Mouse (Mus musculus) kidney, postnatal 0 days (tissue): ENCODE measurements at regions not wholly inside any gene's neighbourhood (a gene's known extent, or its start where the extent isn't known, plus 50 kb on each side); places are given as distances from the start of the nearest gene placed in this dataset.

ENCODE experiments used
- ATAC-seq: fragments of 200-750 bp; cut with Nextera tagmentation; replicated peaks from 2 replicates; pipeline ENCODE4 v1.8.0; 2017; ENCODE audit warnings: low read depth, moderate number of reproducible peaks, moderate TSS enrichment, moderate library complexity; ENCODE audit not compliant: low FRiP score
- DNase-seq: peaks from one replicate; pipeline ENCODE4 v3.0.0-alpha.2; 2016; ENCODE audit warnings: low spot score
- H3K27ac ChIP-seq: fragments of 300-500 bp; sonication (generic); 2 replicates; pipeline ENCODE4 v1.5.1; 2014; ENCODE audit warnings: mild to moderate bottlenecking
- H3K27me3 ChIP-seq: fragments of 300-500 bp; sonication (generic); 2 replicates; pipeline ENCODE4 v1.6.1; 2014; ENCODE audit warnings: low read length, mixed read lengths; ENCODE audit not compliant: insufficient read depth
- H3K36me3 ChIP-seq: fragments of 300-500 bp; sonication (generic); 2 replicates; pipeline ENCODE4 v1.6.1; 2014; ENCODE audit warnings: low read length, mixed read lengths; ENCODE audit not compliant: insufficient read depth
- H3K4me1 ChIP-seq: fragments of 300-500 bp; sonication (generic); replicated peaks from 2 replicates; pipeline ENCODE4 v1.6.1; 2014; ENCODE audit warnings: antibody characterized with exemption, low read length, mixed read lengths; ENCODE audit not compliant: insufficient read depth
- H3K4me2 ChIP-seq: fragments of 300-500 bp; sonication (generic); 2 replicates; pipeline ENCODE4 v1.6.1; 2014; ENCODE audit warnings: mild to moderate bottlenecking, low read length, moderate library complexity, mixed read lengths
- H3K4me3 ChIP-seq: fragments of 300-500 bp; sonication (generic); replicated peaks from 2 replicates; pipeline ENCODE4 v1.5.1; 2014; ENCODE audit warnings: low read depth, low read length
- H3K9ac ChIP-seq: fragments of 300-500 bp; sonication (generic); 2 replicates; pipeline ENCODE4 v1.6.1; 2014; ENCODE audit warnings: low read depth, low read length
- H3K9me3 ChIP-seq: fragments of 300-500 bp; sonication (generic); replicated peaks from 2 replicates; pipeline ENCODE4 v1.6.1; 2016; ENCODE audit warnings: low read length, inconsistent platforms, mixed read lengths
- CTCF ChIP-seq: IDR thresholded peaks from 2 replicates; pipeline ENCODE4 v1.5.1; 2016; ENCODE audit warnings: antibody characterized with exemption, low read depth, mild to moderate bottlenecking, moderate library complexity
- WGBS: fragments of 180-500 bp; shearing (Covaris S2); extraction: QIAGEN DNeasy Blood & Tissue Kit; methylation state at CpG from one replicate; pipeline ENCODE4 v1.1.7; 2014; 5-methylcytosine and 5-hydroxymethylcytosine counted together

- H3K27me3 ChIP-seq = no peaks in the 10 kb centered on the region
- no peaks in the 10 kb centered on the region for H3K36me3 ChIP-seq
- no peak overlapping the region for H3K9ac ChIP-seq
- H3K4me1 ChIP-seq = no peaks in the 10 kb centered on the region
- DNase-seq (no peak), ATAC-seq (no peak)
- no peak for TF ChIP-seq CTCF
- H3K4me2 ChIP-seq = no peak overlapping the region
- WGBS = 24% methylated on average over 3 of the region's 3 CpGs
- no peak overlapping the region for H3K27ac ChIP-seq
- H3K9me3 ChIP-seq = no peaks in the 10 kb centered on the region
- no peak overlapping the region for H3K4me3 ChIP-seq
These were observed 58.6 kb downstream of the Tspan17 start for GRCm38 (mm10) chr13:54847764-54848183.

DNA sequence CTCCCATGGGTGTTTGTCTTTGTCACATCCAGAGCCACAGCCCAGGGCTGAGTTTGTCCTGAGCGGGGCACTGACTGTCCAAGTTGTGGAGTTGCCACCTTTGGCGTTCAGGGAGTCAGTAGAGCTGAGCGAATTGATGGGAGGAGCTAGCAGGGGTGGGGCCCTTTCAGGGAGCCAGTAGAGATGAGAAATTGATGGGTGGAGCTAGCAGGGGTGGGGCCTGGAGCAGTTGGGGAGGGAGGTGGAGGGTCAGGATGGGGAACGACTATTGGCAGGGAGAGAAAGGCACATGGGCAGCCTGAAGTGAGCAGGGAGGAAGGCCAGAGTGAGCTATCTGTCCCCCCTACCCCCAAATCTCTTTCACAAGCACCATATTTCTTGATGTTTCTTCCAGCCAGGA, 62.0 kb downstream of the Tspan17 start:
- H3K4me2 ChIP-seq = no peak overlapping the region
- DNase-seq (no peak), ATAC-seq (no peak)
- H3K36me3 ChIP-seq = no peaks in the 10 kb centered on the region
- H3K27ac ChIP-seq = no peak overlapping the region
- no peaks in the 10 kb centered on the region for H3K4me1 ChIP-seq
- H3K4me3 ChIP-seq = no peak overlapping the region
- no peak overlapping the region for H3K9ac ChIP-seq
- TF ChIP-seq CTCF = no peak
- H3K27me3 ChIP-seq = no peaks in the 10 kb centered on the region
- whole genome bisulfite sequencing = 40% methylated on average over 4 of the region's 4 CpGs
- no peaks in the 10 kb centered on the region for H3K9me3 ChIP-seq

- H3K27ac ChIP-seq = no peak overlapping the region
- H3K27me3 ChIP-seq = no peaks in the 10 kb centered on the region
- ATAC-seq = no peak
- no peak for DNase-seq
- H3K4me3 ChIP-seq = no peak overlapping the region
- WGBS = 53% methylated on average over 14 of the region's 14 CpGs
- H3K4me1 ChIP-seq = no peaks in the 10 kb centered on the region
- H3K36me3 ChIP-seq = no peaks in the 10 kb centered on the region
- no peak overlapping the region for H3K9ac ChIP-seq
- TF ChIP-seq CTCF = no peak
- H3K4me2 ChIP-seq = no peak overlapping the region
- H3K9me3 ChIP-seq = no peaks in the 10 kb centered on the region
These were observed 66.4 kb downstream of the Tspan17 start for GRCm38 (mm10) chr13:54855333-54856238.

GRCm38 (mm10) chr13:54862931-54863330, 73.8 kb downstream of the Tspan17 start:
- no peak for DNase-seq
- no peak for ATAC-seq
- Histone ChIP-seq H3K4me1 (no peaks in the 10 kb centered on the region), H3K9ac (no peak overlapping the region), H3K27ac (no peak overlapping the region), H3K27me3 (no peaks in the 10 kb centered on the region), H3K4me2 (no peak overlapping the region), H3K9me3 (no peaks in the 10 kb centered on the region), H3K36me3 (no peaks in the 10 kb centered on the region), H3K4me3 (no peak overlapping the region)
- no peak for TF ChIP-seq CTCF
- WGBS = 88% methylated on average over 4 of the region's 4 CpGs

DNA sequence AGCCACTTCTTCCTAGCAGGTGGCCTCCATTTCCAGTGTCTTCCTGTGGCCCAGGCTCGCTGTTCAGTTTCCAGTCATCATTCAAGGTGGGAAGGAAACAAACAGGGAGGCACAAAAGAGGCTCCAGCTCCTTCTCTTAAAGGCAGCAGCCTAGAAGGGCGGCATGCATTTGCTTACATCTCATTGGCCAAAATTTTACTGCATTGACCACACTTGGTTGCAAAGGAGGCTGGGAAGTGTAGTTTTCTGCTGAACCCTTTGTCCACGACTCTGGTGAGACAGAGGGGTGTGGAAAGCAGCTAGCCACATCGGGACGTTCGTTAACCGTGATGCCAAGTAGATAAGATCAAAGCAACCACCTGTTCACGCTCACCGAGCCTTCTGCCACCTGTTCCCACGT, 74.9 kb downstream of the Tspan17 start:
- no peak overlapping the region for H3K4me2 ChIP-seq
- no peaks in the 10 kb centered on the region for H3K4me1 ChIP-seq
- no peak overlapping the region for H3K9ac ChIP-seq
- no peak for TF ChIP-seq CTCF
- H3K27ac ChIP-seq = no peak overlapping the region
- H3K9me3 ChIP-seq = no peaks in the 10 kb centered on the region
- no peak overlapping the region for H3K4me3 ChIP-seq
- ATAC-seq (no peak), DNase-seq (no peak)
- no peaks in the 10 kb centered on the region for H3K36me3 ChIP-seq
- H3K27me3 ChIP-seq = no peaks in the 10 kb centered on the region
- WGBS = 44% methylated on average over 10 of the region's 10 CpGs

- no peak overlapping the region for H3K4me3 ChIP-seq
- H3K27ac ChIP-seq = no peak overlapping the region
- H3K4me2 ChIP-seq = no peak overlapping the region
- H3K27me3 ChIP-seq = peaks cover 24% of the 10 kb centered on the region; the same call in 1 of the 2 replicates
- no peak for ATAC-seq
- no peaks in the 10 kb centered on the region for H3K9me3 ChIP-seq
- no peaks in the 10 kb centered on the region for H3K36me3 ChIP-seq
- no peak for TF ChIP-seq CTCF
- WGBS = 16% methylated on average over 12 of the region's 12 CpGs
- H3K4me1 ChIP-seq = no peaks in the 10 kb centered on the region
- H3K9ac ChIP-seq = no peak overlapping the region
- DNase-seq = no peak
These were observed 77.2 kb upstream of the Unc5a start for GRCm38 (mm10) chr13:54872004-54872403.
